Mouse (Mus musculus): ENCODE results near the gene Dnaja1.

Dnaja1 gene

GRCm38 (mm10) chr4:40722011-40722666 lies at the start of gene Dnaja1:
TSS of gene Dnaja1 (plus strand) at chr4:40722150.
- DNase-seq (ENCODE audit: low read depth, low spot score): peak; percentile 92

GRCm38 (mm10) chr4:40673526-40673925 lies 48.4 kb upstream of the Dnaja1 start:
- no peak for DNase-seq (ENCODE audit: low read depth, low spot score)

- DNase-seq (ENCODE audit: low read depth, low spot score): no peak
Measured at GRCm38 (mm10) chr4:40676338-40676737, 45.6 kb upstream of the Dnaja1 start.

- peak; percentile 17 for DNase-seq (ENCODE audit: low read depth, low spot score)
Measured at GRCm38 (mm10) chr4:40677132-40677531, 44.8 kb upstream of the Dnaja1 start.

- DNase-seq (ENCODE audit: low read depth, low spot score): peak; percentile 75
Measured at GRCm38 (mm10) chr4:40680250-40680860, 41.6 kb upstream of the Dnaja1 start.

- peak; percentile 73 for DNase-seq (ENCODE audit: low read depth, low spot score)
Measured at GRCm38 (mm10) chr4:40681908-40682307, 40.0 kb upstream of the Dnaja1 start.

GRCm38 (mm10) chr4:40682359-40682758 lies 39.6 kb upstream of the Dnaja1 start:
- no peak for DNase-seq (ENCODE audit: low read depth, low spot score)

GRCm38 (mm10) chr4:40683306-40683705 lies 38.6 kb upstream of the Dnaja1 start:
- DNase-seq (ENCODE audit: low read depth, low spot score): no peak

GRCm38 (mm10) chr4:40691100-40691499 lies 30.9 kb upstream of the Dnaja1 start:
- DNase-seq (ENCODE audit: low read depth, low spot score): no peak

- no peak for DNase-seq (ENCODE audit: low read depth, low spot score)
Measured at GRCm38 (mm10) chr4:40697059-40697458, 24.9 kb upstream of the Dnaja1 start.

- DNase-seq (ENCODE audit: low read depth, low spot score): peak; percentile 34
Measured at GRCm38 (mm10) chr4:40700216-40700615, 21.7 kb upstream of the Dnaja1 start.

GRCm38 (mm10) chr4:40701796-40702195 lies 20.2 kb upstream of the Dnaja1 start:
- peak; percentile 22 for DNase-seq (ENCODE audit: low read depth, low spot score)

GRCm38 (mm10) chr4:40702797-40703709 lies 18.9 kb upstream of the Dnaja1 start, which contains the start of gene Aptx:
TSS of gene Aptx (minus strand) at chr4:40703194.
- DNase-seq (ENCODE audit: low read depth, low spot score): peak; percentile 96

- DNase-seq (ENCODE audit: low read depth, low spot score): peak; percentile 63
Measured at GRCm38 (mm10) chr4:40703710-40704275, 18.2 kb upstream of the Dnaja1 start.

GRCm38 (mm10) chr4:40717141-40717540 lies 4.8 kb upstream of the Dnaja1 start:
- peak; percentile 64 for DNase-seq (ENCODE audit: low read depth, low spot score)

GRCm38 (mm10) chr4:40720910-40721309 lies 1.0 kb upstream of the Dnaja1 start:
- DNase-seq (ENCODE audit: low read depth, low spot score): no peak

GRCm38 (mm10) chr4:40722687-40723460 lies 924 bp downstream of the Dnaja1 start:
- peak; percentile 81 for DNase-seq (ENCODE audit: low read depth, low spot score)

GRCm38 (mm10) chr4:40725141-40725540 lies 3.2 kb downstream of the Dnaja1 start:
- no peak for DNase-seq (ENCODE audit: low read depth, low spot score)

- DNase-seq (ENCODE audit: low read depth, low spot score): no peak
Measured at GRCm38 (mm10) chr4:40725554-40725953, 3.6 kb downstream of the Dnaja1 start.

- DNase-seq (ENCODE audit: low read depth, low spot score): peak; percentile 52
Measured at GRCm38 (mm10) chr4:40727247-40727646, 5.3 kb downstream of the Dnaja1 start.

- no peak for DNase-seq (ENCODE audit: low read depth, low spot score)
Measured at GRCm38 (mm10) chr4:40731262-40731661, 9.3 kb downstream of the Dnaja1 start.
